ENCODE assay signal across 10 mouse cellular contexts in the genomic region with DNA sequence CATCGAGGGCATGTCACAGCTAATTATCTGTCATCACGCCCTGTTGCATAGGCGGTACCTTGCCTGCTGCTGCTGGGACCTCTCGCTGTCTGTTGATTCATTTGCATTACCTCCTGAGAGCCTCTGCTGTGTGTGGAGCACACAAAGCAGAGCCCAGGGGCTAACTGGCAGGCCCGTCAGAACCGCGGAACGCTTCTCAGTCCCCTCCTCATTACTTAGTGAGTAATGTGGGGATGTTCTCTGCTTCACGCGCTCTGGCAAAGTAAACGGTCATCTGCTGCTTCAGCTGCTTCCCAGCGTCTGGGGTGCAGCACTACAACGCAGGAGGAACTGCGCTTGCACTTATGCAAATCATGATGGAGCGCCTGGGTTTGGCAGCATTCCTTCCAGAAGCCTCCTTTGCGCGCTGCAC. TPM values are rescaled to one million over a fixed set of nuclear protein-coding genes. Genes with fewer than 3 reads are reported as not detected.
A peak's percentile ranks its signal among the peaks of the same experiment; 100 is the strongest.
DNase-seq lines count a peak whose midpoint lies in the region; ATAC-seq and TF ChIP-seq lines count a peak whose summit lies in the region.
"Had no signal": no experiment of that assay in that cellular context is flagged by ENCODE, and none has a peak within 500 bp of the region (broad histone marks: within the 10 kb centered on the region; RNA-seq: fewer than 3 reads in every experiment).

No protein-coding gene starts in this region.

- H3K4me1 ChIP-seq in liver, embryonic 13.5 days (replicated peaks) = no peaks in the 10 kb centered on the region
- peaks cover 4% of the 10 kb centered on the region; the same call in 1 of the 2 replicates for H3K4me1 ChIP-seq in olfactory bulb, adult 2 months (ENCODE audit: control insufficient read depth, insufficient read depth, low read length)

- no peak for TF ChIP-seq POLR2A in olfactory bulb, adult 2 months (IDR thresholded peaks at IDR 0.05; ENCODE audit: insufficient read depth, low read depth, low read length)

- H3K9ac ChIP-seq in liver, embryonic 13.5 days = no peak overlapping the region

- WGBS in liver, embryonic 13.5 days (ENCODE audit: insufficient replicate concordance) = 3% methylated on average over 17 of the region's 17 CpGs
- WGBS in olfactory bulb, adult 2 months = 4% methylated on average over 17 of the region's 17 CpGs

- peak; percentile 8 for DNase-seq in cerebellum, adult 11-12 months
- no peak for DNase-seq in cerebellum, adult 11 months
- peak; percentile 78 to 82 for DNase-seq in cerebellum, postnatal 14 days
- peak; percentile 39 to 42 for DNase-seq in frontal cortex, postnatal 25 days (ENCODE audit: low spot score in 2 of 2)
- DNase-seq in kidney, postnatal 14 days = peak; percentile 30
- DNase-seq in liver, embryonic 13.5 days = no peak

- peak overlapping the region; percentile 51 for H3K4me2 ChIP-seq in liver, embryonic 13.5 days

- no peak for TF ChIP-seq CTCF in olfactory bulb, adult 2 months (IDR thresholded peaks at IDR 0.05; ENCODE audit: insufficient read depth, low read depth, low read length)

- no peaks in the 10 kb centered on the region for H3K36me3 ChIP-seq in liver, embryonic 13.5 days

- ATAC-seq in liver, embryonic 13.5 days (ENCODE audit: low read depth) = peak; percentile 70
- ATAC-seq in activated CD4-positive, CD25-positive, alpha-beta regulatory T cell, adult 4 months = no peak

- no peaks in the 10 kb centered on the region for H3K27me3 ChIP-seq in liver, embryonic 13.5 days

- no peak overlapping the region for H3K27ac ChIP-seq in liver, embryonic 13.5 days
- H3K27ac ChIP-seq in olfactory bulb, adult 2 months (ENCODE audit: insufficient read depth, low read depth, low read length) = no peak overlapping the region

- no peaks in the 10 kb centered on the region for H3K9me3 ChIP-seq in liver, embryonic 13.5 days (replicated peaks)

- H3K4me3 ChIP-seq in liver, embryonic 13.5 days (replicated peaks) = peak overlapping the region; percentile 14
- peak overlapping the region; percentile 32 for H3K4me3 ChIP-seq in olfactory bulb, adult 2 months (ENCODE audit: insufficient read depth, low read depth, low read length)

RNA-seq across cellular contexts. Expression of gene Tyrp1, which starts 30.6 kb away (rescaled TPM):
- polyA plus RNA-seq in liver, embryonic 13.5 days (2015; fragmentation: Nextera tagmentation; extraction: Ambion mirVana) = not detected in 2 replicates
- polyA plus RNA-seq in olfactory bulb, adult 2 months (2012; ENCODE audit: insufficient read depth, insufficient read length, low replicate concordance, missing spikeins) = not detected in 2 replicates
- polyA plus RNA-seq in activated CD4-positive, CD25-positive, alpha-beta regulatory T cell, adult 4 months (2017; shearing (Covaris generic)) = not detected
- polyA plus RNA-seq: C2C12; gonadal fat pad, adult 2 months had no signal

RNA-seq across cellular contexts. Expression of gene Lurap1l, which starts 45.9 kb away (rescaled TPM):
- polyA plus RNA-seq in liver, embryonic 13.5 days (2015; fragmentation: Nextera tagmentation; extraction: Ambion mirVana) = 3.0 and 3.6 TPM in 2 replicates
- not detected in 2 replicates for polyA plus RNA-seq in olfactory bulb, adult 2 months (2012; ENCODE audit: insufficient read depth, insufficient read length, low replicate concordance, missing spikeins)
- polyA plus RNA-seq in activated CD4-positive, CD25-positive, alpha-beta regulatory T cell, adult 4 months (2017; shearing (Covaris generic)) = not detected

Comparison
In these comparisons a context has a peak if more than half of its experiments do, and no peak if none do; other contexts are left out.
1. DNase-seq: peak in cerebellum, adult 11-12 months (single experiment), cerebellum, postnatal 14 days (2 of 2), frontal cortex, postnatal 25 days (2 of 2) and kidney, postnatal 14 days (single experiment); none in cerebellum, adult 11 months (single experiment) and liver, embryonic 13.5 days (single experiment).